Mouse (Mus musculus) liver, embryonic 14.5 days (tissue): Measurements from ENCODE around the gene Scp2.

ENCODE experiments used
- CTCF ChIP-seq: IDR thresholded peaks from 2 replicates; pipeline ENCODE4 v1.5.1; 2016; ENCODE audit warnings: antibody characterized with exemption, low read depth, control low read depth
- EP300 ChIP-seq: IDR thresholded peaks from 2 replicates; pipeline ENCODE4 v1.6.1; 2016; ENCODE audit warnings: antibody characterized with exemption, low read depth

- TF ChIP-seq CTCF (no peak), EP300 (0 out of 2 replicates have a peak, but pooled peaks have one; percentile 23)
Observed at GRCm38 (mm10) chr4:108066569-108066968, 78.2 kb downstream of the Scp2 start.
